Mouse (Mus musculus) kidney, postnatal 4 days (tissue): ENCODE results near the gene Vash2.

Source experiments
- DNase-seq, 2 experiments: peaks; one replicate each; pipeline ENCODE4 v3.0.0; 2021; ENCODE audit warnings: mixed read lengths in 2 of 2

Vash2 gene

DNA sequence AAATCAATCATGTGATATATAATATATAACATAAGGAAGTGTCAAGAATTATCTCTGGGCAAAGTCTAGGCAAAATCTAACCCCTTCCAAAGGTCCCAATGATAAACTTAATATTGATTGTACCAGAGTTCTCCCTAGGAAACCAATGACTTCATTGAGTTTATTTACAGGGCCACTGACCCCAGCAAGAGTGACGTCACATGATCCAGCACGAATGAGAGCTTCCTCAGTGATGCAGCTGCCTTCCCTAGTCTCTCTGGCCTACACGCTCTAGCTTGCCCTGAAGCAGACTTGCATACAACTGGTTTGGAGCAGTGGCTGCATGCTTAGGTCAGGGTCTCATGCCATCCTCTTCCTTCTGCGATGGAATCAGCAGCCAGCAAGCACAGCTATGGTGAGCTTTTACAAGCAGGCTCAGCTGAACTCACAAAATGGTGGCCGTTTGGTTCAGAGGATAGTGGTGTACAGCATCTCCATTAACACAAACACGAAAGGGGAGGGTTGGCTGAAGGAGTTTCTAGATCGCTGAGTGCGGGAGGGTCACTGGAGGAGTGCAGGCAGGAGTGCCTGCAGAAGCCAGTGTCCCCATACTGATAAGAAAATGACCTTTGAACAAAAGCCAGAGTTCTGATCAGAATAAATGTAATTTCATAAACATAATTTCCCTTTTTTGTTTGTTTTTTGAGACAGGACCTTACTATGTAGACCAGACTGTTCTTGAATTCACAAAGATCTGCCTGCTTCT lies 59.2 kb downstream of the Vash2 start:
- no peak for DNase-seq

DNA sequence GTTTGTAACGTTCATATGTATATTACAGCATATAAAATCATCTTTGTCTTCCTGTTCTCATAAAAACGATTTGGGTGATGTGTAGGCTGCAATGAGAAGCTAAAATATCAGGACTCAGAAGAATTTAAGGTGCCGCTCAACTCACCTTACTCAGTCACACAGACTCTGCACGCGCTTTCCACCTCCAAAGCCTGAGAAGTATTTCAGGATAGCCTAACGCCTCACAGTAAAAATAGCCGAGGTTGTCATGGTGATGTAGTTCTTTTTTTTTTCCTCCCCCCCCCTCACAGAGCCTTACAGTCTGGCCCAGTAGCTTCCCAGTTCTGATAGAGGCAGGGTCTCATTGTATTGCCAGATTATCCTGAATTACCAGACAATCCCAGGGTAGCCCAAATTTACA lies 60.2 kb downstream of the Vash2 start:
- no peak for DNase-seq

DNA sequence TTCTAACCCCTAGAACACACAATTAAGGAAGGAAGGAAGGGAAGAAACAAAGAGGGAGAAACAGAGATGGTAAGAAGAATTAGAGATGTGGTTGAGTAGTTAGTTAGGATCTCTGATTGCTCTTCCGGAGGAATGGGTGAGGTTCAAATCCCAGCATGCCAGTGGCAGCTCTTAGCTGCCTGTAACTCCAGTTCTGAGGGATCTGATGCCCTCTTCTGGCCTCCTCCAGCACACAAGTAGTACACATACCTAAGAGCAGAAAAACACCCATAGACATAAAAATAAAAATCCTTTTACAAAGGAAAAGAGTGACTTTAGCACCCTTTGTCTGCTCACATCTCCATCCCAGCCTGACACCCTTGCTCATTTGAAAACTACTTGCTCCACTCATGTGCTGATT lies 66.5 kb downstream of the Vash2 start:
- no peak for DNase-seq

DNA sequence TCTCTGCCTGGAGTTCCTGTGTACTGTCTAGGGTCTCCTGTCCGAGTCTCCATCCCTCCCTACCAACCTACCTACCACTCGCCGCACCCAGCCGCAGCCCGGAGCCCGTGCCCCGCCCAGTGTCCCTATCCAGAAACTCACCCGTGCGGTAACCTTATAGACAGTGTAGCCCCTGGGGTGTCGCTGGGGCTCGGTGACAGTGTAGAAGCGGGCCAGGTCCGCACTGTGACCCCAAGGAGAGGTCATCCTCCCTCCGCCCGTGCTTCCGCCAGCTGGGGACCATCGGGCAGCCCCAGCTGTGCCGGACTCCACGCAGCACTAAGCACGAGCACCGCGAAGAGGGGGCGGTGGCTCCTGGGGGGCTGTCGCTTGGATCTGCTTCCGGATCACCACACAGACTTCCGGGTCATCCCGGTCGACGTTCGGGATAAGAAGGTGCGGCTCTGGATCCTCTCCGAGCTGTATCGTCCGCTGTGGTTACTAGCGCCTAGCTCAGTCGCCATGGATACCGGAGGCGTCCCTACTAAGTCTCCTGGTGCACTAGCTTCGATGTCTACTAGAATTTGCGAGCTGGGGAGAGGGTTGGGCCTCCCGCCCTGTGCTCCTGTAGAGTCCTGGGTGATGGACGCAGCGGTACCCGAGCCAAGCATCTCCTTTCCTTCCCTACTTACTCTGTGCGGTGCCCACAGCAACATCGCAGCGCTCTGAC lies 67.5 kb downstream of the Vash2 start, which contains the start of gene Rps6kc1:
Gene Rps6kc1 (minus strand): TSS at position 356 of the 709 bp plus-strand sequence.
- DNase-seq, result peak; percentile 89 to 93

DNA sequence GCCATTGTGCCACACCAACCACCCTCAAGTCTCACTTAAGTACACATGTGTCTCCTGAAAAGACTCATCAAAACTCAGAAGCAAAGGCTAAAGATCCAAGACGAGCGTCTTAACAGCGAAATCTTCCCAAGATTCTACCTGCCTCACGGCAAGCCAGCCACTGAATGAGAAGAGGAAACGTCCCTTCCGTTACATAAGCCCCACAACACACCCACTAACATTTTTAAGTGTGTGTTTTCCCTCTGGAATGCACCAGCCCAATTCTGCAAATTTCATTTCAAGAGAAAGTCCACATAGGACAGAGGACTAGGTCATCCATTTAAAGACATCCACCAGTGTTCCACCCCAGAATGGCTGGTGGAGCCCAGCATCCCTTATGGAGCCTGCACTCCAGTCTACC lies 68.3 kb downstream of the Vash2 start:
- DNase-seq, result no peak

DNA sequence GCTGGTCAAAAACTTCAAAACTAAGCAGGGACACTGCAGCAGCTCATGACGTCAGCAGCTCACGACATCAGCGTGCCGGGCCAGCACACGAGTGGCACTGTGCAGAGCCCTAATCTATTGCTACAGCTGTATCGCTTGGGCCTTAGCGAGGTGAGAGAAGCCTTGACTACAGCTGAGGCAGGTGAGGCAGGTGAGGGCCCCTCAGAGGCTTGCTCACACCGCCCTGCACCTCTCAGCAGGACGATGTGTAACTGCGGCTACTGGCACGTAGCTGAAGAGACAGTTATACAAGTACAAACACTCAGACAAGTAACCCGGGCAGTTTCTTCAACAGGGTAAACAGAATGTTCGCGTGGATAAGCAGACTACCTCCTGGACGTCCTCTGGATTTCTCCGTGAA lies 74.4 kb downstream of the Vash2 start:
- DNase-seq, result no peak

DNA sequence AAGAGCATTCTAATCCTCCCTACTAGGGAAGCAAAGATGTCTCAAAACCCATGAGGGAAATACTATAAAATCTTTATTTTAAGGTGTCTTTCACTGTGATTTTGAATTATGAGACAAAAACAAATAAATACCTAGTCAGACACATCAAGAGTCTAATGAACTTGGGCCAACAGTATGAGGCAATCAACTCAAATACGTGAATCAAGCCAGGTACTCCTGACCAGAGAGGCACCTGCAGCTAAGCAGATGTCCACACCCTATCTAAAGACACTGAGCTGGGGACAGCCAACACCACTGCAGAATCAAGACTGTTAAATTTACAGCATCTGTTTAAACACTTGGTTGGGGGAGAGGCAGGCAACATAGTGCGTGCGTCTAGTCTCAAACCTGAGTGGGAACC lies 75.0 kb downstream of the Vash2 start:
- no peak for DNase-seq

DNA sequence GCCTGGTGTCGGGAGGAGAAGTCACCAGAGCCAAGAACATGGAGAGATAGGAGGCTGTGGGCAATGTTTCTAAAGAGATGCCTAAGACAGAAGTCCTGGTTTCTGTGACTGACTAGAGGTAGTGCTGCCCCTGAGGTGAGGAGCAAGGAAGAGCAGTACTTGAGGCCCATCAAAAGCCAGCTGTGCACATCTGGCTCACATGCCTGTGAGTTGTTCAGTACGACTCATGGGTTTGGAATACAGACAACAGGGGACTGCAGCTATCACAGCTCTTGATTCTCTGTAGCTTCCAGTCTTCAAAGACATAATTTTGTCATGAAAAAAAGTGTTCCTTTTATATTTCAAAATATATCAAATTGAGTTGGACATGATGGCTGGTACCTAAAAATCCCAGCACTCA lies 78.0 kb downstream of the Vash2 start:
- no peak for DNase-seq

DNA sequence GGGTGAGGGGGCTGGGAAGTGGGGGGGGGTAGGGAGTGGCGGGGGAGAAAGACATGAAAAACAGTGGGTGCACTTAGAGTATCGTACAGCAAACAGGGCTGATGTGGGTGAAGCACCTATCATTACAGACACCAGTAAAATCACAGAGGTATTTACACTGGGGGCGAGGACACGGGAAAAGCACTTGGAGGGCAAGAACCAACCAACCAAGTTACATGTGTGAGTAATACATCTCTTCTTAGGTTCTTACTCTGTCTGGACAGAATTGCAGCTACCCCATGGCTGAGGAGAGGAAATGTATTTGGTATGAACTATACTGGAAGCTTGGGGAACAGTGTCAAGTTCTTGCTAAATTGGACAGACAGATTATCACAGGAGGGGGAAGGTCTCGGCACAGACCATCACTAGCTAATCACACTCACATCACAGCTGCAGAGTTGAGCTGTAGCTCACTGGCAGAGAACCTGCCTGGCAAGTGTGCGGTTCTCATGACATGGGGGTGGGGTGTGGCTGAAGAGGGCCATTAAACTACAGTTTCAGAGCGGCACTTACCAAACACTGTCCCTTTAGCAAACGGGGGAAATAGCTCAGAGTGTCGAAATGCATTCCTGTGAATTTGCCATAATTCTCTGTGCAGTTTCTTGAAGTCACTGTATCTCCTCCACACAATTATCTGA lies 80.1 kb downstream of the Vash2 start:
- peak in 1 of 2 experiments; percentile 14 for DNase-seq

DNA sequence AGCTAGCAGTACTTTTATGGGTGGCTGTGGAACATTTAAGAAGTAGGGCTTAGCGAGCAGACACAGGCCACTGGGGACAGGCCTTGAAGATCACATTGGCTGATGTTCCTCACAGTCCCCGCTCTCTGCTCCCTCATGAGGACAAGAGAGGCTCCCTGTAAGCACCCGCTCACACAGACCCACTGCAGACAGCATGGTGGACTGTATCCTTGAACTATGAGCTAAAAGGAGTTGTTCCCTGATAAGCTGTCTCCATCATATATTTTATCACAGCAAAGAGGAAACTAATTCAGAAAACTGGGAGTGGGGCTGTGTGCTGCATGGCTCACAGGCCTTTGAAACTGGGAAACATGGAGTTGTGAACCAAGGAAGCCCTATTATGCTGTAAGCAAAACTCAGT lies 80.9 kb downstream of the Vash2 start:
- DNase-seq, result no peak
